Mouse (Mus musculus) kidney, adult 2 months (tissue): ENCODE measurements around the gene Dnajc1.

Experiments used
- CTCF ChIP-seq: fragments of 200-500 bp; conservative IDR thresholded peaks from 2 replicates; pipeline ENCODE4 v1.5.1; 2011; ENCODE audit warnings: low read depth, mild to moderate bottlenecking, control low read depth, low read length, moderate library complexity, mixed read lengths; ENCODE audit not compliant: insufficient read depth, insufficient read length
- POLR2A ChIP-seq: fragments of 200-500 bp; IDR thresholded peaks from one replicate; pipeline ENCODE4 v1.6.1; 2011; ENCODE audit warnings: low read depth, low read length, control low read depth

DNA sequence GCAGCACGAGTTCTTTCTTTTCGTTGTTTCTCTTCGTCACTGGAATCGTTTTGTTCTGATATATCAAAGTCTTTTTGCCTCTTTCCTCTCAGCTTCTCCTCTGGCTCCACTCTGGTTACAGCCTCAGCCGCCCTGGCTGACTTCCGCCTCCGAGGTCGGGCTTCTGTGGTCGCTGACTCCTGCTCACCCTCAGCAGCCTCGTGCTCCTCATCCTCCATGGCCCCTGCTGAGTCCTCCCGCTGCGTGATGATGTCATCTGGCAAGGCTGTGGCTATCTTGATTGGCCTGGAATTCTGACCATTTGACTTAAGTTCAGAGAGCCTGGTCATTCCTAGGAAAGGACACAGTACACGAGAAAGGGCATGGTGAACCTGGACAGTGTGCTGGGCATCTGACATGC lies 173.1 kb downstream of the Dnajc1 start:
- no peak for TF ChIP-seq CTCF
- no peak for TF ChIP-seq POLR2A
